Mouse (Mus musculus) neural tube, embryonic 11.5 days (tissue): ENCODE measurements at regions not wholly inside any gene's neighbourhood (a gene's known extent, or its start where the extent isn't known, plus 50 kb on each side); places are given as distances from the start of the nearest gene placed in this dataset.

Source experiments
- ATAC-seq: fragments of 200-750 bp; cut with Nextera tagmentation; 2 replicates; pipeline ENCODE4 v1.8.0; 2017; ENCODE audit warnings: moderate number of reproducible peaks, mild to moderate bottlenecking, moderate TSS enrichment, moderate library complexity; ENCODE audit not compliant: insufficient read depth, low FRiP score, low TSS enrichment
- DNase-seq: peaks from one replicate; pipeline ENCODE4 v3.0.0-alpha.2; 2015; ENCODE audit warnings: low spot score
- H3K27ac ChIP-seq: fragments of 300-500 bp; sonication (generic); 2 replicates; pipeline ENCODE4 v1.5.1; 2014; ENCODE audit warnings: low read depth, mild to moderate bottlenecking, low read length
- H3K27me3 ChIP-seq: fragments of 300-500 bp; sonication (generic); 2 replicates; pipeline ENCODE4 v1.6.1; 2014; ENCODE audit warnings: mild to moderate bottlenecking, low read length, mixed read lengths; ENCODE audit not compliant: control insufficient read depth, insufficient read depth
- H3K36me3 ChIP-seq: fragments of 300-500 bp; sonication (generic); 2 replicates; pipeline ENCODE4 v1.6.1; 2014; ENCODE audit warnings: mild to moderate bottlenecking, low read length, moderate library complexity, mixed read lengths; ENCODE audit not compliant: control insufficient read depth, insufficient read depth
- H3K4me1 ChIP-seq: fragments of 300-500 bp; sonication (generic); 2 replicates; pipeline ENCODE4 v1.6.1; 2014; ENCODE audit warnings: low read length, mixed read lengths; ENCODE audit not compliant: control insufficient read depth, insufficient read depth
- H3K4me2 ChIP-seq: fragments of 300-500 bp; sonication (generic); 2 replicates; pipeline ENCODE4 v1.6.1; 2014; ENCODE audit warnings: low read depth, mild to moderate bottlenecking, moderate library complexity
- H3K4me3 ChIP-seq: fragments of 300-500 bp; sonication (generic); 2 replicates; pipeline ENCODE4 v1.5.1; 2014; ENCODE audit warnings: low read depth, low read length
- H3K9ac ChIP-seq: fragments of 300-500 bp; sonication (generic); 2 replicates; pipeline ENCODE4 v1.6.1; 2014; ENCODE audit warnings: mild to moderate bottlenecking, low read length
- H3K9me3 ChIP-seq: fragments of 300-500 bp; sonication (generic); 2 replicates; pipeline ENCODE4 v1.6.1; 2016; ENCODE audit warnings: low read length; ENCODE audit not compliant: control insufficient read depth
- WGBS: fragments of 180-500 bp; shearing (Covaris S2); extraction: QIAGEN DNeasy Blood & Tissue Kit; methylation state at CpG from one replicate; pipeline ENCODE4 v1.1.7; 2014; 5-methylcytosine and 5-hydroxymethylcytosine counted together

DNA sequence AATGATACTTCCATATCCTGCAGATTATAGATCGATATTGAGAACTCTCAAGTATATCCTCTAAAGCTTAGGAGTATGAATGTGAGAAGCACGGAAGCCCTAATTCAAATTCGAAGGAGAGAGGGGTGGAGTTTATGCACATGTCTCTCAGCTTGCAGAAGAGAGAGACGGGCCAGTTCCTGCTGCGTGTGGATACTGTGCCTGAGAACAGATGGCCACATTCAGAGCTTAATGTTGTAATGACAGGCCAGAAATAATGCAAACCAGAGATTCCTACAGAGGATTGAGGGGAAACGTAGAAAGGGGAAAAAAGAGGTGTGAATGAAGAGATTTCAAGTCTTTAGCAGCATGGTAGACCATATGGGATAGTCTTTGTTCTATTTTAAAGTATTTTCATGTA, 145.8 kb downstream of the Ackr3 start:
- DNase-seq (no peak), ATAC-seq (no peak)
- Histone ChIP-seq H3K9me3 (no peaks in the 10 kb centered on the region), H3K27me3 (no peaks in the 10 kb centered on the region), H3K4me1 (peaks cover 9% of the 10 kb centered on the region; the same call in 1 of the 2 replicates), H3K36me3 (no peaks in the 10 kb centered on the region), H3K27ac (no peak overlapping the region), H3K4me2 (no peak overlapping the region), H3K9ac (no peak overlapping the region), H3K4me3 (no peak overlapping the region)
- 42% methylated on average over 6 of the region's 6 CpGs for WGBS

DNA sequence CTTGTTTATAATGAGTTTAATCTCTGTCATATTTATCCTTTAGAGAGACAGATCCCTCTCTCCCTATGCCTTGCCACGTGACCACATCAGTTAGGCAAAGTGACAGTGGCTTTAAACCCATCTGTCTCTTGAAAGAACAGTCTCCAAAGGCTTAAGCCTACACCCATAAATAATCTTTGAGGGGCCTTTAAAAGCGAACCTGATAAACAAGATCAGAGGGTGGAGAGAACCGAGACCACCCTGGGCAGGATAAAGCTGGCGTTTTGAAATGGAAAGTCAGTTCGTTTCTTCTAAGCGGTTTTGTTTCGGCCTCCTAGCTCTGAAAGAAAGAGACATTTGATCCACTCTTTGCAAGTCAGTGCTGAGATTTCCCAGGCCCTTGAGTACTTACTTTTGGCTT, 149.5 kb downstream of the Ackr3 start:
- ATAC-seq (no peak), DNase-seq (no peak)
- Histone ChIP-seq H3K4me2 (no peak overlapping the region), H3K9ac (no peak overlapping the region), H3K4me3 (no peak overlapping the region), H3K27ac (no peak overlapping the region), H3K36me3 (no peaks in the 10 kb centered on the region), H3K9me3 (no peaks in the 10 kb centered on the region), H3K27me3 (no peaks in the 10 kb centered on the region), H3K4me1 (peaks cover 9% of the 10 kb centered on the region; the same call in 1 of the 2 replicates)
- WGBS, result 8% methylated on average over 7 of the region's 7 CpGs

- no peaks in the 10 kb centered on the region for H3K36me3 ChIP-seq
- ATAC-seq, result no peak
- H3K4me3 ChIP-seq, result no peak overlapping the region
- H3K9me3 ChIP-seq, result no peaks in the 10 kb centered on the region
- H3K27ac ChIP-seq, result no peak overlapping the region
- no peak overlapping the region for H3K4me2 ChIP-seq
- H3K4me1 ChIP-seq, result peaks cover 7% of the 10 kb centered on the region; the same call in 1 of the 2 replicates
- no peaks in the 10 kb centered on the region for H3K27me3 ChIP-seq
- no peak for DNase-seq
- WGBS, result 91% methylated on average over 3 of the region's 3 CpGs
- no peak overlapping the region for H3K9ac ChIP-seq
Observed at GRCm38 (mm10) chr1:90356567-90356966, 152.8 kb downstream of the Ackr3 start.

DNA sequence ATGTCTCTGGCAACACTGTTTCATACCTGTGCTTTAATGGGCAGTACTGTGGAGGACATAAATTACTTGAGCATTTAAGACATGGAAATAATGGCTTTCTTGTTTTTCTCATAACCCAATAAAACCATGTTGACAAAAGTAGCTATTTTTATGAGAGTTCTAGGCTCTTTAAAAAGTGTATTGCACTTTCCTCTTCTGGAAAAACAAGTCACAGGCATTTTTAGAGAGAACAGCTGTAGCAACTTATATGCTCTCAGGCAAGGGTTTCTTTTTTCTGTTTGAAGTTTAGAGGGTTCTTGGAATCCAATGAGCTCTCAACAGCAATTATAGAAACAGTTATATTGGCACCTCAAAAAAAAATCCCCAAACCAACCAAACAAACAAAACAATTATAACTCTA, 153.6 kb downstream of the Ackr3 start:
- no peaks in the 10 kb centered on the region for H3K27me3 ChIP-seq
- DNase-seq, result no peak
- ATAC-seq, result no peak
- H3K36me3 ChIP-seq, result no peaks in the 10 kb centered on the region
- no peak overlapping the region for H3K9ac ChIP-seq
- no peak overlapping the region for H3K27ac ChIP-seq
- peaks cover 7% of the 10 kb centered on the region; the same call in 1 of the 2 replicates for H3K4me1 ChIP-seq
- no peak overlapping the region for H3K4me3 ChIP-seq
- no peaks in the 10 kb centered on the region for H3K9me3 ChIP-seq
- no peak overlapping the region for H3K4me2 ChIP-seq

DNA sequence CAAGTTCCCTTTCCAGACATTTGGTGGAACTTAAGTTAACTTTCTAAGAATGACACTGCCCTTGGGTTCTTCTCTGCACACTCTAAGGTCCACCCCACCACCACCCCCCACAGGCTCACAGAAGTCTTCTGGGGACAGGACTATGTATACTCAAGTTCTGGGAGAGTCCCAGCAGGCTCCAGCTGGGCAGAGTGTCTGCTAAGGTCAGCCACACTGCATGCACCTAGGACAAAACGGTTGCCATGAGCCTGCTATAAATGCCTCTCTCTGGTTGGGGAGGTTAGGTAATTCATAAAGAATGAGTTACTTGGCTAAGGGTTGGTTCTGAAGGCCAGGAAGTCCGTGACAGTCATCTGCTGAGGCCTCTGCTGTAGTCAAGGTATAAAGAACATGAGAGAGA, 155.2 kb downstream of the Ackr3 start:
- DNase-seq (no peak), ATAC-seq (no peak)
- WGBS, result 69% methylated on average over 2 of the region's 2 CpGs
- Histone ChIP-seq H3K36me3 (no peaks in the 10 kb centered on the region), H3K9me3 (no peaks in the 10 kb centered on the region), H3K4me3 (no peak overlapping the region), H3K27ac (no peak overlapping the region), H3K4me2 (no peak overlapping the region), H3K4me1 (0 out of 2 replicates have a peak, but pooled peaks cover 1% of the 10 kb centered on the region), H3K27me3 (no peaks in the 10 kb centered on the region), H3K9ac (no peak overlapping the region)

- H3K36me3 ChIP-seq, result no peaks in the 10 kb centered on the region
- H3K27ac ChIP-seq, result no peak overlapping the region
- no peaks in the 10 kb centered on the region for H3K27me3 ChIP-seq
- H3K9ac ChIP-seq, result no peak overlapping the region
- no peak overlapping the region for H3K4me3 ChIP-seq
- no peaks in the 10 kb centered on the region for H3K9me3 ChIP-seq
- H3K4me1 ChIP-seq, result peaks cover under 1% of the 10 kb centered on the region; the same call in 1 of the 2 replicates
- ATAC-seq, result no peak
- DNase-seq, result no peak
- no peak overlapping the region for H3K4me2 ChIP-seq
- WGBS, result 82% methylated on average over 3 of the region's 3 CpGs
Observed at GRCm38 (mm10) chr1:90360065-90360464, 156.3 kb downstream of the Ackr3 start.

DNA sequence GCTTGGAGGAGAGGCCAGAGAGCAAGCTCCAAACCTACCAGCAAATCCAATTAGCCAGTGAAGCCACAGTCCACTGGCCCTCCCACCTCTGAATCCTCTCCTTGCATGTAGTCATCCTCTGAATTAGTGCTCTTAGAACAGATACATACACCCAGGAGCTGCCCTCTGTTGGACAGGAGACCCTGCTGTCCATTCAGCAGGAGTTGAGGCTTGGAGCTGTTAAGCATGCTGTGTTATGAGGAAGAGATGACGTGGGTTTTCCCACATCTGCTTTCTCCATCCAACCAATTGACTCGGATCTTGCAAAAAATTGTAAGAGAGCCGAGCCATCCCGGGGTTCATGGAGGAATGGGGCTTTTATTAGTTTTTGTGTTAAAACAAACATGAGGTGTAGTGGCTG, 160.7 kb downstream of the Ackr3 start:
- 75% methylated on average over 4 of the region's 4 CpGs for WGBS
- no peak overlapping the region for H3K27ac ChIP-seq
- no peaks in the 10 kb centered on the region for H3K36me3 ChIP-seq
- DNase-seq, result no peak
- no peak overlapping the region for H3K4me3 ChIP-seq
- no peaks in the 10 kb centered on the region for H3K9me3 ChIP-seq
- no peak overlapping the region for H3K9ac ChIP-seq
- no peak overlapping the region for H3K4me2 ChIP-seq
- ATAC-seq, result no peak
- H3K27me3 ChIP-seq, result no peaks in the 10 kb centered on the region
- peaks cover 4% of the 10 kb centered on the region; the same call in 1 of the 2 replicates for H3K4me1 ChIP-seq

DNA sequence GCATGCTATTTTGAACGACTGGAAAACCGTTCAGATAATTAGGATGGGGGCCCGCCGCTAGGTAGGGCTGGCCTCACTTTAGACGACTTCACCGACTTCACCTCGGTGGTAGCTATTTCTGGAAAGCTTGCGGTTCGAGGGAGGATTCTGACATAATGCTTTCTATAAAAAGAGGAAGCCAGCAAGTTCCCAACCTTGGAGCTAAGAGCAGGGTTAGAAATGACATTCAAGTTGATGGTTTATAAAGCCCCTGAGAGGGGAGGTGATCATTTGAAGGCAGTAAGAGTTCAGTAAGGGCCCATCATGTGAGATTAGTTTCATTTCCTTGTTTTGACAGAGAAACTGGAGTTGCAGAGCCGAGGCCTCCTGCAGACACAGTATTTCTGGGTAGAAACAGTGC, 164.8 kb downstream of the Ackr3 start:
- Histone ChIP-seq H3K4me3 (no peak overlapping the region), H3K4me2 (no peak overlapping the region), H3K4me1 (peaks cover 4% of the 10 kb centered on the region; the same call in 1 of the 2 replicates), H3K36me3 (no peaks in the 10 kb centered on the region), H3K9me3 (no peaks in the 10 kb centered on the region), H3K27ac (no peak overlapping the region), H3K9ac (no peak overlapping the region), H3K27me3 (no peaks in the 10 kb centered on the region)
- DNase-seq (no peak), ATAC-seq (no peak)
- 86% methylated on average over 10 of the region's 10 CpGs for whole genome bisulfite sequencing

GRCm38 (mm10) chr1:90369287-90369686, 165.5 kb downstream of the Ackr3 start:
- Histone ChIP-seq H3K4me1 (peaks cover 4% of the 10 kb centered on the region; the same call in 1 of the 2 replicates), H3K9ac (no peak overlapping the region), H3K4me2 (no peak overlapping the region), H3K4me3 (no peak overlapping the region), H3K27ac (no peak overlapping the region), H3K9me3 (no peaks in the 10 kb centered on the region), H3K36me3 (no peaks in the 10 kb centered on the region), H3K27me3 (no peaks in the 10 kb centered on the region)
- ATAC-seq, result no peak
- 77% methylated on average over 2 of the region's 2 CpGs for WGBS
- no peak for DNase-seq
